Mouse (Mus musculus) forebrain, embryonic 10.5 days (tissue): Measurements from ENCODE around the gene Wnt5b. TPM values are rescaled to one million over a fixed set of nuclear protein-coding genes. Genes with fewer than 3 reads are reported as not detected.

ENCODE experiments used
- DNase-seq: peaks from one replicate; pipeline ENCODE4 v3.0.0-alpha.2; 2017; ENCODE audit warnings: low spot score; ENCODE audit errors: extremely low spot score
- H3K27ac ChIP-seq: fragments of 300-500 bp; sonication (generic); 2 replicates; pipeline ENCODE4 v1.5.1; 2016; ENCODE audit warnings: mild to moderate bottlenecking
- H3K27me3 ChIP-seq: fragments of 300-500 bp; sonication (generic); 2 replicates; pipeline ENCODE4 v1.6.1; 2016; ENCODE audit warnings: mild to moderate bottlenecking; ENCODE audit not compliant: poor library complexity, severe bottlenecking
- H3K36me3 ChIP-seq: fragments of 300-500 bp; sonication (generic); replicated peaks from 2 replicates; pipeline ENCODE4 v1.6.1; 2016; ENCODE audit warnings: mild to moderate bottlenecking, moderate library complexity
- H3K4me1 ChIP-seq: fragments of 300-500 bp; sonication (generic); 2 replicates; pipeline ENCODE4 v1.6.1; 2016
- H3K4me3 ChIP-seq: fragments of 300-500 bp; sonication (generic); 2 replicates; pipeline ENCODE4 v1.5.1; 2016; ENCODE audit warnings: mild to moderate bottlenecking, moderate library complexity
- H3K9me3 ChIP-seq: fragments of 300-500 bp; sonication (generic); 2 replicates; pipeline ENCODE4 v1.6.1; 2016; ENCODE audit warnings: mild to moderate bottlenecking, moderate library complexity
- WGBS: fragments of 180-500 bp; shearing (Covaris S2); methylation state at CpG from one replicate; pipeline ENCODE4 v1.1.7; 2016; 5-methylcytosine and 5-hydroxymethylcytosine counted together
- polyA plus RNA-seq: library from polyadenylated mRNA; unstranded; fragments of >200 nt; fragmentation: Nextera tagmentation; extraction: Ambion mirVana; gene quantifications from 2 replicates; pipeline ENCODE4 v1.2.1, GENCODE M21; 2016

Wnt5b gene
- polyA plus RNA-seq, 1 experiment from 2014 or later = 19.3 TPM

GRCm38 (mm10) chr6:119514085-119514484 is 30.1 kb downstream of the Wnt5b start:
- Histone ChIP-seq H3K27ac (no peak overlapping the region), H3K9me3 (peaks cover 3% of the 10 kb centered on the region; the same call in 1 of the 2 replicates), H3K27me3 (no peaks in the 10 kb centered on the region), H3K4me3 (no peak overlapping the region), H3K4me1 (peaks cover 13% of the 10 kb centered on the region), H3K36me3 (peaks cover 43% of the 10 kb centered on the region)
- WGBS = 89% methylated on average over 7 of the region's 7 CpGs
- DNase-seq = no peak

GRCm38 (mm10) chr6:119513452-119513851 is 30.7 kb downstream of the Wnt5b start:
- WGBS = 86% methylated on average over 5 of the region's 5 CpGs
- H3K4me3 ChIP-seq = no peak overlapping the region
- peaks cover 49% of the 10 kb centered on the region for H3K36me3 ChIP-seq
- H3K9me3 ChIP-seq = peaks cover 3% of the 10 kb centered on the region; the same call in 1 of the 2 replicates
- H3K27me3 ChIP-seq = no peaks in the 10 kb centered on the region
- no peak overlapping the region for H3K27ac ChIP-seq
- DNase-seq = no peak
- H3K4me1 ChIP-seq = peaks cover 13% of the 10 kb centered on the region

GRCm38 (mm10) chr6:119512701-119513100 is 31.4 kb downstream of the Wnt5b start:
- H3K27ac ChIP-seq = no peak overlapping the region
- DNase-seq = no peak
- H3K4me3 ChIP-seq = no peak overlapping the region
- peaks cover 3% of the 10 kb centered on the region; the same call in 1 of the 2 replicates for H3K9me3 ChIP-seq
- H3K4me1 ChIP-seq = peaks cover 13% of the 10 kb centered on the region
- peaks cover 55% of the 10 kb centered on the region for H3K36me3 ChIP-seq
- WGBS = 91% methylated on average over 11 of the region's 11 CpGs
- H3K27me3 ChIP-seq = no peaks in the 10 kb centered on the region

- 95% methylated on average over 13 of the region's 13 CpGs for WGBS
- no peak for DNase-seq
- H3K27me3 ChIP-seq = no peaks in the 10 kb centered on the region
- no peak overlapping the region for H3K4me3 ChIP-seq
- no peak overlapping the region for H3K27ac ChIP-seq
- H3K4me1 ChIP-seq = peaks cover 22% of the 10 kb centered on the region
- peaks cover 50% of the 10 kb centered on the region for H3K36me3 ChIP-seq
- H3K9me3 ChIP-seq = no peaks in the 10 kb centered on the region; the same call in 1 of the 2 replicates
Measured at GRCm38 (mm10) chr6:119509437-119510037, 34.6 kb downstream of the Wnt5b start.

DNA sequence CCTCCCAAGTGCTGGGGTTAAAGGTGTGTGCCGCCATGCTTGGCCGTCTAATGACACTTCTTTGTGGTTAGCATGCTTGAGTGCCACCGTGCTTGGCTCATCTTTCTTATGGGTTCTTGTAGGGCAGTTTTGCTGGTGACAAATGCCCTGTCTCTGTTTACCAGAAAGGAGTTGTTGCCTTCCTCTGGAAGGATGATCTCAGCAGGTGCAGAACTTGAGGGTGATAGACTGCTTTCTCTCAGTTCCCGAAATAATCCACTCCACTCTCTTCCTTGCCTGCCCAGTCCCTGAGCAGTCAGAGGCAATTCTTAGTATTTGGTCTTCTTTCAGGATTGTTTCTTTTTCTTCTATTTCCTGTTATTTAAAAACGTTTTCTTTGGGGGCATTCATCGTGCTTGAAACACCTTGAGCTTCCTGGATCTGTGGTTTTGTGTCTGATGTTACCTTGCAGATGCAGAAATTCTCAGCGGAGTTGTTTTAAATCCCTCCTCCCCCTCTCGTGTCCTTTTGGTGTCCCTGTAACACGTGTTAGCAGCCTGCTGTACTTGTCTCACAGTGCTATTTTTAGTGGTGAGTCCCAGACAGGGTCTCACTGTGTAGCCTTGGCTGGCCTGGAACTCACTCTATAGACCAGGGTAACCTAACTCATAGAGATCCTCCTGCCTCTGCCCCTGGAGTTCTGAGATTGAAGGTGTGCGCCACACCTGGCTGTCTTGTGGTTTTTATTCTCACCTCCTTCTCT is 35.3 kb downstream of the Wnt5b start:
- no peaks in the 10 kb centered on the region; the same call in 1 of the 2 replicates for H3K9me3 ChIP-seq
- H3K27me3 ChIP-seq = no peaks in the 10 kb centered on the region
- no peak overlapping the region for H3K27ac ChIP-seq
- no peak overlapping the region for H3K4me3 ChIP-seq
- DNase-seq = no peak
- peaks cover 49% of the 10 kb centered on the region for H3K36me3 ChIP-seq
- peaks cover 15% of the 10 kb centered on the region for H3K4me1 ChIP-seq
- WGBS = 87% methylated on average over 10 of the region's 10 CpGs

DNA sequence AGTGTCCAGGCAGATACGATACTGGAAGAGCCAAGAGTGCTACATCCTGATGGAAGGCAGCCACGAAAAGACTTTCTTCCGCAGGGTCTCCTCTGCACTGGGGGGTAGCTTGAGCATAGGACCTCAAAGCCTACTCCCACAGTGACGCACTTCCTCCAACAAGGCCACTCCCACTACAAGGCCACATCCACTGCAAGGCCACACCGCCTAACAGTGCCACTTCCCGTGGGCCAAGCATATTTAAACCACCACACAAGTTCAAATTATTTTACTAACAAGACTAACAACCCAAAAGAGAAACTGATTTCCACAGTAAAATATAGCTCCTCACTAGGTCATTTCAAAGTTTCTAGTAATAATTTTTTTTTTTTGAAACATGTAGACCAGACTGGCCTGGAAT is 35.9 kb downstream of the Wnt5b start:
- Histone ChIP-seq H3K27ac (no peak overlapping the region), H3K4me1 (peaks cover 9% of the 10 kb centered on the region), H3K4me3 (no peak overlapping the region), H3K9me3 (no peaks in the 10 kb centered on the region; the same call in 1 of the 2 replicates), H3K27me3 (no peaks in the 10 kb centered on the region), H3K36me3 (peaks cover 47% of the 10 kb centered on the region)
- no peak for DNase-seq
- 96% methylated on average over 6 of the region's 6 CpGs for WGBS

DNA sequence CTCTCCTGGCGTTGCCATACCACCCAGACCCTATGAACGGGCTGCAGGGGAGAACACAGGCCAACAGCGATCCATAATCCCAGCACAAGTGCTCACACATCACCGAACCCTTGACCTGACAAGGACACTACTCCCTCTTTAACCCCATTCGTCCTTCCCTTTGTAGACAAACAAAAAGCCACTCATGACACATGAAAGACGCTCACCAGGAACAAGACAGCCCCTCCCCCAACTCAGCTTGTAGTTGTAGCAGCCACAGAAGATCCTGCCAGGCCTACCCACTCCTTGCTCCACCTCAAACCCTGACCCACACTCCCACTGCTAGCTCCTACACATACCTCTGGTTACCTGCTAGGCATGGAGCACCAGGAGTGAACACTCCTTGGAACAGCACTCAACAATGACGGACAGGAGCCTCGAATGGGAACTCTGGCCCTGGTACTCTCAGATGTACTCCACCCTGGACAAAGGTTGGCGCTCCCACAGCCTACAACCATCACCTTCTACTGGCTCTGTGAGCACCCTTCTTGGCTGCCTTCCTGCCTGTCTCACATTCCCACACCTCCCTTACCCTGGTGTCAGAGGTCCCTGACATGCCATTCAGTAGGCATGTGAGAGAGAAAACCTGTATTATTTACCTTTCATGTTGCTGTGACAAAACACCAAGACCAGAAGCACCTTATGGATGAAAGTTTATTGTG is 38.5 kb downstream of the Wnt5b start:
- no peak overlapping the region for H3K4me3 ChIP-seq
- no peaks in the 10 kb centered on the region for H3K27me3 ChIP-seq
- DNase-seq = no peak
- H3K4me1 ChIP-seq = peaks cover 25% of the 10 kb centered on the region
- no peak overlapping the region for H3K27ac ChIP-seq
- H3K9me3 ChIP-seq = no peaks in the 10 kb centered on the region; the same call in 1 of the 2 replicates
- peaks cover 42% of the 10 kb centered on the region for H3K36me3 ChIP-seq
- WGBS = 71% methylated on average over 9 of the region's 9 CpGs

DNA sequence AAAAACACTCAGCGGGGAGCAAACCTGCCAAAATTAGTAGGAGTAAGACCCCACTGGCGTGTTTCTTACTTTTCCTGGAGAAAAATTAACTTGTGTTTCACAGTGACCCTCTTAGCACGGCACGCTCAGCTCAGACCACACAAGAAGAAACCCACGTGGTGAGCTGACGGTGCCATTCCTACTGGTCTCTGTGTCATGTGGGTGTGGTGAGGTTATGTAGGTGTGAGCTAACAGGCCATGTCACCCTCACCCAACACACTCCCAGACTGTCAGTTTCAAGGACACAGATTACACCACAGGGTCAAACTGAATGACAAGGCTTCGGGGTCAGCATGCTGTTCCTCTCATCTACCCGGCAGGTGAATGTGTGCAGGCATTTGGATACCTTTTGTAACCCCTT is 39.4 kb downstream of the Wnt5b start:
- peaks cover 32% of the 10 kb centered on the region for H3K4me1 ChIP-seq
- H3K27ac ChIP-seq = no peak overlapping the region
- H3K4me3 ChIP-seq = no peak overlapping the region
- no peaks in the 10 kb centered on the region for H3K27me3 ChIP-seq
- H3K36me3 ChIP-seq = peaks cover 36% of the 10 kb centered on the region
- WGBS = 91% methylated on average over 8 of the region's 8 CpGs
- H3K9me3 ChIP-seq = no peaks in the 10 kb centered on the region; the same call in 1 of the 2 replicates
- no peak for DNase-seq

DNA sequence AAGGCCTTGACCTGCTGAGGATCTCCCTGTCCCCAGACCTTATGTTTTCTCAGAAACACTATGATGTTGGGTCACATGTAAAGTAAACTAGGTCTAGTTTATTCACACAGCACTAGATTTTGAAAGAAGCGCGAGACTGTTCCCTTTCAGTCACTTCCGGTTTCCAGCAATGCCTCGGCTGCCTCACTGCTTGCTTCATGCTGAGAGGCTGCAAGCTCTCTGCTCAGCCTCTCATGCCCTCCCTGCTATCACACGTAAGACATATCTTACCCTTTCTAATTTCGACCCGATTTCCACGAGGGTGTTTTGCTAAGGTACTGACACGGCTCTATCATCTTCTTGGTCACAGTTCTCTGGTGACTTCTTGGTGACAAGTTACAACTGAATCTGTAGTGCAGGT is 42.1 kb downstream of the Wnt5b start:
- Histone ChIP-seq H3K27ac (0 out of 2 replicates have a peak overlapping the region, but pooled peaks have one; percentile 26), H3K9me3 (no peaks in the 10 kb centered on the region; the same call in 1 of the 2 replicates), H3K4me1 (peaks cover 56% of the 10 kb centered on the region), H3K36me3 (peaks cover 27% of the 10 kb centered on the region; the same call in 1 of the 2 replicates), H3K4me3 (no peak overlapping the region), H3K27me3 (no peaks in the 10 kb centered on the region)
- WGBS = 62% methylated on average over 9 of the region's 9 CpGs
- no peak for DNase-seq

- Histone ChIP-seq H3K27me3 (no peaks in the 10 kb centered on the region), H3K4me1 (peaks cover 49% of the 10 kb centered on the region), H3K9me3 (no peaks in the 10 kb centered on the region; the same call in 1 of the 2 replicates), H3K27ac (peak overlapping the region; percentile 62), H3K36me3 (peaks cover 31% of the 10 kb centered on the region), H3K4me3 (no peak overlapping the region)
- DNase-seq = no peak
- 74% methylated on average over 5 of the region's 5 CpGs for WGBS
Measured at GRCm38 (mm10) chr6:119500086-119500485, 44.1 kb downstream of the Wnt5b start.

DNA sequence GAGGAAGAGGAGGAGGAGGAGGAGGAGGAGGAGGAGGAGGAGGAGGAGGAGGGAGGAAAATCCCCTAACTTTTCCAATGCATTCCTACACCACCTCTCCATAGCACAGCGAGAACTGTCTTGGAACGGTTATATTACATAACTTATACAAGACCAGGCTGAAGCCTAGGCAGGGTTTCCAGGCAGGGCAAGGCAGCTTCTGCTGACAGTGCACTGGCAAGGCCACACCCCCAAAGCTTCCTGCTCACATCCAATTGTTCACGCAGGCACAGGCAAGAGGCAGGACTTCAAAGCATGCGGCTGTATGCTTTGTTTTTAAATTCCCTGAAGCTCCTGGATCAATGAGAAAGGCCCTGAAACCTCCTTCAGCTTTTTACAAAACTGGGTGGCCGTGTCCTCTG is 44.9 kb downstream of the Wnt5b start:
- DNase-seq = no peak
- H3K4me1 ChIP-seq = peaks cover 50% of the 10 kb centered on the region
- H3K9me3 ChIP-seq = peaks cover 3% of the 10 kb centered on the region; the same call in 1 of the 2 replicates
- WGBS = 26% methylated on average over 5 of the region's 5 CpGs
- H3K36me3 ChIP-seq = peaks cover 32% of the 10 kb centered on the region
- H3K27ac ChIP-seq = peak overlapping the region; percentile 62
- no peak overlapping the region for H3K4me3 ChIP-seq
- no peaks in the 10 kb centered on the region for H3K27me3 ChIP-seq

GRCm38 (mm10) chr6:119492630-119493014 is 51.5 kb downstream of the Wnt5b start:
- H3K4me3 ChIP-seq = peak overlapping the region; percentile 29
- no peak for DNase-seq
- no peaks in the 10 kb centered on the region for H3K27me3 ChIP-seq
- H3K36me3 ChIP-seq = peaks cover 31% of the 10 kb centered on the region
- H3K27ac ChIP-seq = peak overlapping the region; percentile 87
- H3K4me1 ChIP-seq = peaks cover 51% of the 10 kb centered on the region
- 7% methylated on average over 7 of the region's 7 CpGs for WGBS
- H3K9me3 ChIP-seq = peaks cover 3% of the 10 kb centered on the region; the same call in 1 of the 2 replicates
